Mouse (Mus musculus): ENCODE measurements around the gene Mllt6.
A peak's percentile ranks its signal among the peaks of the same experiment; 100 is the strongest.
"Not testable (repeated sequence)": the region's sequence is repeated elsewhere in the genome, so short reads cannot be mapped to it uniquely, and the experiment has no call there.

Gene Mllt6

GRCm38 (mm10) chr11:97650341-97650740 is 12.9 kb upstream of the Mllt6 start:
- DNase-seq = no peak

DNA sequence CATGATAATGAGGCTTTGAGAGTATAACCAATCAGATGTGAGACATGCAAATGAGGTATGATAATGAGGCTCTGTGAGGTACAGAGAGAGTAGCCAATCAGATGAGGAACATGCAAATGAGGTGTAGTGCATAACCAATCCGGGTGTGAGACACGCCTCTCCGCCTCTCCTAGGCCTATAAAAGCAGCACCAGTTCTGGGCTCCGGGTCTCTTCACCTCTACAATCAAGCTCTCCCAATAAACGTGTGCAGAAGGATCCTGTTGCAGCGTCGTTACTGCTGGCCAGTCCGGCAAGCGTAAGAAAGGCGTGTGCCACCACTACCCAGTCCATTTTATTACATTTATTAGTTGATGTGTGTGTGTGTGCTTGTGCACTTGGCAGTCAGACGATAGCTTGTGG is 9.8 kb upstream of the Mllt6 start:
- DNase-seq = not testable (repeated sequence)

GRCm38 (mm10) chr11:97654210-97654609 is 9.0 kb upstream of the Mllt6 start:
- no peak for DNase-seq

GRCm38 (mm10) chr11:97656269-97656971 is 6.8 kb upstream of the Mllt6 start:
- no peak for DNase-seq

DNA sequence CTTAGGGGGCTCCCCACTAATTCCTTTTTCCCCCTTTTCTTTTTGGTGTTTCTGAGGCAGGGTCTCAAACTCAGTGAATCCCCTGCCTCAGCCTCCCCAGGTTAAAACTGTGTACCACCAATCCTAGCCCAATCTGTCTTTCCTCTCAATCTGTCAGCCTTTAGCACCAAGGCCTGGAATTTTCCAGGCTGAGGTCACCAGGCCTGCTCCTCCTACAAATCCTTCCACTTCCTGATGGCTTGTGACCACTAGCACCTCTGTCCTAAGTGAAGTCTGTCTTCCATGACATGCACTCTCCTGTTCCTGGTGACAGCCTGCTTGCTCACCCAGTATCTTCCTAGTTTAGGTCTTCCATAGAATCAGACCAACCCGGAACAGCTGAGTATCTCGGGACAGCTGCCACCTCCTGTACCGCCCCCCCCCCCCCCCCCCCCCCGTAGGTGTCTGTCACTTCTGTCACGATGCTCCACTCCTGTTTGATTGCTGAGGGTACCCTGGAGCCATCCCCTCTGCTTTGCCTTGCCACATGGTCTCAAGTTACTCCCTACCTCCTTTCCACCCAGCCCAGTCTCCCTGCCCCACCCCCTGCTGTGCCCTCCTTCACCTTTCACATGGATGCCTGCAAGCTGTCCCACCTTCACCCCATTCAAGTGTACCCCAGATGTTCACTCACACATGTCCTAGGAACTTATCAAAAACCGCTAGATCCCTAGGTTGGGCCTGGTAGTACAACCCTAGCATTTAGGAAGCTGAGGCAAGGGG is 5.8 kb upstream of the Mllt6 start:
- no peak for DNase-seq

GRCm38 (mm10) chr11:97657967-97658366 is 5.2 kb upstream of the Mllt6 start:
- not testable (repeated sequence) for DNase-seq

DNA sequence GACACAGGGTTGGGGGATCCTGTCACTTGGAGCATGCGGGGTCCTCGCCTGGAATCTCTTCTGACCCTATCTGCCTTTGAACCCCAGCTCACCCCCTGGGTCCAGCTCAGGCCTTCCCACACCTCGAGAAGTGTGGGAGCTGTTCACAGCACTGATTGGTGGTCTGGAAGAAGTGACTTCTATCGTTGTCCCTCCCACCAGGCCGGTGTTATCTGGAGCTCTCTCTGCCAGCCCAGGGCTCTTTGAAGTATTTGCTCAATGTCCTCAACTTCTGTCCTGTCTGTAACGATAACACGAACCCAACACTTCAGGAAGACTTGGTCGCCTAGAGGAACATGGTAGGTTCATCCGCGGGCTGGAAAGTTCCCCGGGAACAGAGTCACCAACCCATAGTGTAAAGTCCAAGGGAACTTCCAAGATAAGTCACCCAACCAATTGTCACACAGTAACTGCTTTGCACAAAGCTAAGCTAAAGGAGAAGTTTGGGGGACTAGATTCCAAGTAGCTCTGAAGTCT is 4.4 kb upstream of the Mllt6 start:
- DNase-seq = no peak

DNA sequence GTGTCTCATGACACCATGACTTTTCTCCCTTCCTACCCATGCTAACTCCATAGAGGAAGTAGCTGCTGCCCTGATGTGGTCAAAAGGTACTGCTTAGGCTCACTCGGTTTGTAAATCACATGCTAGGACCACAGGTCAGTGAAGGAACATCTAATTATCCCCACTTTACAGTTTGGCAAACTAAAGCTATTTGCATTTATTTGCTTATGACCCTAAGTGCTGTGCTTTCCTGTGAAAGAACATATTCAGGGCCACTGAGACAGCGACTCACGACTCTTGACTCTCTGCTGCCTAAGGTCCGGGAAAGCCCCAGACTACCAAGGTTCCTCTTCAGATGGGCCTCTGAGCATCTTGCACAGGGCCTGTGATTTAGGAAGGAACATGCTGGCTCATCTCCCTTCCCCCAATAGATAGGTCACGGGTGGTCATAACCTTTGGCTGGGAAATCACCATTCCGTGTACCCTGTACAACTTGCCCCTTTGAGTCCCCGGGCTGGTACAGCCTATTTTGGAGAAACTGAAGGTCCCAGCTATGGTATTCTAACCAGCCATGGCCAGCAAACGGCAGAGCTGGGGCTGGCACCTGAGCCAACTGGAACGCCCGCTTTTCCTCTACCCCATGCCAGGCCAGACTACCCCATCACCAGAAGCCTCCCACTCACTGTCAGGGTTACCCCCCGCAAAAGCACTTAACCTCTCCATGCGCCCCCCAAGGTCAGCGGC is 3.8 kb upstream of the Mllt6 start:
- DNase-seq = peak; percentile 35 to 53

GRCm38 (mm10) chr11:97659990-97660714 is 3.1 kb upstream of the Mllt6 start:
- peak; percentile 80 to 92 for DNase-seq

DNA sequence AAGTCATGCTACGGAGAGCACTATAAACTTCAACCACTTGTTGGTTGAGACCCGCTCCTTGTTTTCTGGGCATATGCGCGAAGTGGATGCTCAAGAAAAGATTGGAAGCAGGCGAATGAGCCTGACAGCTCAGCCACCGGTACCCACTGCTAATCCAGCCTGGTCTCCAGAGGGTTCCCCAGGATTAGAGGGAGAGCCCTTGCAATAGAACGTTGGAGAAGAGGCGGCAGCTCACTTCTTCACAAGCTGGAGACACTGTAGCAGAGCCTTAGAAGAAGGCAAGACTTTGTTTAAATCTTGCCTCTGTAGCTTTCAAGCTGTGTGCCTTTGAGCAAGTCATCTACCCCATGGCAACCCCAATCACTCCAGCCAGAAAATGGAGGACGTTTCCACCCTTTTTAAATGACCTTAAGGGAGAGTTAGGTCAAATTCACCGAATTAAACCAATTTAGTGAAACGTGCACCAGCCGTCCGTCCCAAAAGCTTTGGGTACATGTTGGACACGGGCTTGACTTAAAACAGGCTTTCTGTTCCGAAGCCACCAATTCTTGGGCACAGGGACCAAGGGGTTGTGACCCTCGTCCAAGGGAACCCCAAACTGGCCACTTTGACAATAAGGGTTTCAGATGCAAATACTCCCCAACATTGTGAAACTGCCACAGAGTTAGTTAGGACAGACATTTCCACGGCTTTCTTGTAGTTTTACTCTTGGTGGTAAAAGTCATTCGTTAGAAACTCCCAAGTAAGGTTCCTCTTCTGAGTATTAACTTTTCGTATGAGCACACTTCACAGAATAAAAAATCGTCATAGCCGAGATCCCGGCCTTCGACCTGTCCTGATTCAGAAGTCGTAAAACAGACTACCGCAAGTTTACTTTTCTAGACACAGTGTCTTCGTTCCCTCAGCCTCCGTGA is 2.2 kb upstream of the Mllt6 start:
- DNase-seq = no peak

- DNase-seq = peak; percentile 78 to 87
Measured at GRCm38 (mm10) chr11:97661648-97662133, 1.5 kb upstream of the Mllt6 start.

GRCm38 (mm10) chr11:97662207-97662892 is 864 bp upstream of the Mllt6 start:
- peak; percentile 70 to 78 for DNase-seq

DNA sequence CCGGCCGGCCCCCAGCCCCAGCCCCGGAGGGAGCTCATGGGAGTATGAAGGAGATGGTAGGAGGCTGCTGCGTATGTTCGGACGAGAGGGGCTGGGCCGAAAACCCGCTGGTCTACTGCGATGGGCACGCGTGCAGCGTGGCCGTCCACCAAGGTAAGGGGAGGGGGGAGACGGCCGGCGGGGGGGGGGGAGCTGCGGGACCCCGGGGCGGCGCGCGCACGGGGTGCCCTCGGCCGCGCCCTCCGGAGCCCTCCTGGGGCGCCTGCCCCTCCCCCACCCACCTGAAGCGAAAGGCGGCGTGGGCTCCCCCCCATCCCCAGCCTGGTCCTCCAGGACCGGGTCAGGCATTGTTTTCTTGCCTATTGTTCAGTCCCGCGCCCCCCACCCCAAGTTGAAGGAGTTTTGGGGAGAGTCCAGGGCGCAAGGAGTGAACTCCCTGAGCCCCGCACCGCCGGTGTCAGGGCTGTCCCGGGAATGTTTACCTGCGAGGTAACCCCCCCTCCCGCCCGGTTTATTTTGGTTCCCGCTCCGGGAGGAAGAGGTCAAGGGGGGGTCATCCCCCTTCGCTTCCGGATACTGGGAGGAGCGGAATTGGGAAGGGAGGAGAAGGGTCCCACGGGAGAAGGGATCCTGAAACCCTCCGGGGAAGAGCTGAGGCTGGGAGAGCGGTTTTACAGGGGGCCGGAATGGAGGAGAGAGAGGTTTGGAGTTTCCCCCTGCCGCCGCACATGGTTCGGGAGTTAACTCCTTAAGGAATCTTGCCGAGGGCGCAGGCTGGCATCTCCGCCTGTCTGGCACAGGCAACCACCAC is 519 bp downstream of the Mllt6 start:
- peak in 1 of 2 experiments; percentile 54 for DNase-seq

GRCm38 (mm10) chr11:97664339-97664665 is 1.1 kb downstream of the Mllt6 start:
- DNase-seq = no peak

GRCm38 (mm10) chr11:97664771-97665240 is 1.6 kb downstream of the Mllt6 start:
- DNase-seq = peak in 1 of 2 experiments; percentile 40

DNA sequence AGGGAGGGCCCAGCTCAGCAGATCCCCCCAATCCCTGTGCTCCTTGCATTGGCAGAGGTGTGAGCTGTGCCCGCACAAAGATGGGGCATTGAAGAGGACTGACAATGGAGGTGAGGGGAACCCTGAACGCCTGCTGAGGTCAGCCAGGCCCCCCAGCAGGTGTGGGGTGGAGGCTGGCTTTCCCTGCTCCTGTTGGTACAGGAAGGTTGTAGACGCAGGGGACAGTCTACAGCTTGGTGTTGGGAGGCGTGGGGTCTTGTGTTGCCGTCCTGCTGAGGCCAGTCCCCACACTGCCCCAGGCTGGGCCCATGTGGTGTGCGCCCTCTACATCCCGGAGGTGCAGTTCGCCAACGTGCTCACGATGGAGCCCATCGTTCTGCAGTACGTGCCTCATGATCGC is 2.2 kb downstream of the Mllt6 start:
- no peak for DNase-seq

DNA sequence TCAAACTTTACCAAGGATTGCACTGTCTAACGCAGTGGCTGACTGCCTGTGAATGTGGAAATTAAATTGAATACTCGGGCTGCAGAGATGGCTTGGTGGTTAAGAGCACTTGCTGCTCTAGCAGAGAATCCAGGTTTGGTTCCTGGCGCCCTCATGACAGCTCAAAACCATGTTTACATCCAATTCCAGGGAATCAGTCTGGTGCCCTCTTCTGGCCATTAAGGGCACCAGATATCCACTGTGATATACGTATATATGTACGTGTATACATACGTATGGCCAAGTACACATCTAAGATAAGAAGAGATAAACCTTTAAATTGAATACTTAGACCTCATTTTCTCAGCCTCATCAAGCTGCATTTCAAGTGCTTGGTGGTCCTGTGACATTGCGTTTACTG is 3.0 kb downstream of the Mllt6 start:
- no peak for DNase-seq

- DNase-seq = no peak
Measured at GRCm38 (mm10) chr11:97666794-97667193, 3.6 kb downstream of the Mllt6 start.

DNA sequence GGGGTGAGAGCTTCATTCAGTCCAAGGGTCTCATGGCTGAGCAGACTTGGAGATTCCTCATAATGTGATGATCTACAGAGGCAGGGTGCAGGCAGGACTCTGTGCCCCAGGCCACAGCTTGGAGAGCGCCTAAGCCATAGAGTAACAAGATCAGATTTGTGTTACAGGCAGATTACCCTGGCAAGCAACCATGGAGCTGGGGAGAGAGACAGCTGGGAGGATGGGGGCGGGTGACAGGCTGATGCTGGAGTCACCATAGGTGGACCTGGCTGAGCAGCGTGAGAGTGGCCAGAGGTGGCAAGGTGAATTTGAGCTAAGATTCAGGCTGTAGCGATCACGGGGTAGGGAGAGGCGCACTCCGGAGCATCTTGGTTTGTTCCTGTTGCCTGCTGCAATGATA is 4.9 kb downstream of the Mllt6 start:
- DNase-seq = no peak

- no peak for DNase-seq
Measured at GRCm38 (mm10) chr11:97669268-97669667, 6.1 kb downstream of the Mllt6 start.

All from lung, postnatal 4 days (tissue).